Mouse (Mus musculus): ENCODE measurements around the gene Ksr1.
A peak's percentile ranks its signal among the peaks of the same experiment; 100 is the strongest.

Ksr1 gene

GRCm38 (mm10) chr11:79146331-79146767, at the start of gene Ksr1:
Ksr1 (minus strand) TSS chr11:79146407.
- DNase-seq (ENCODE audit: low read depth): peak; percentile 95

GRCm38 (mm10) chr11:79192176-79192575, 46.0 kb upstream of the Ksr1 start:
- peak; percentile 82 for DNase-seq (ENCODE audit: low read depth)

- no peak for DNase-seq (ENCODE audit: low read depth)
These were observed 45.0 kb upstream of the Ksr1 start for GRCm38 (mm10) chr11:79191214-79191613.

- DNase-seq (ENCODE audit: low read depth): no peak
These were observed 44.0 kb upstream of the Ksr1 start for GRCm38 (mm10) chr11:79190257-79190656.

- DNase-seq (ENCODE audit: low read depth): no peak
These were observed 42.0 kb upstream of the Ksr1 start for GRCm38 (mm10) chr11:79188176-79188575.

- no peak for DNase-seq (ENCODE audit: low read depth)
These were observed 41.1 kb upstream of the Ksr1 start for GRCm38 (mm10) chr11:79187291-79187690.

GRCm38 (mm10) chr11:79185683-79186082, 39.5 kb upstream of the Ksr1 start:
- no peak for DNase-seq (ENCODE audit: low read depth)

GRCm38 (mm10) chr11:79184126-79184888, 38.1 kb upstream of the Ksr1 start:
- peak; percentile 21 for DNase-seq (ENCODE audit: low read depth)

GRCm38 (mm10) chr11:79183400-79183799, 37.2 kb upstream of the Ksr1 start:
- DNase-seq (ENCODE audit: low read depth): no peak

- no peak for DNase-seq (ENCODE audit: low read depth)
These were observed 36.7 kb upstream of the Ksr1 start for GRCm38 (mm10) chr11:79182881-79183280.

GRCm38 (mm10) chr11:79181914-79182313, 35.7 kb upstream of the Ksr1 start:
- DNase-seq (ENCODE audit: low read depth): no peak

GRCm38 (mm10) chr11:79176687-79177086, 30.5 kb upstream of the Ksr1 start:
- no peak for DNase-seq (ENCODE audit: low read depth)

- no peak for DNase-seq (ENCODE audit: low read depth)
These were observed 25.8 kb upstream of the Ksr1 start for GRCm38 (mm10) chr11:79172054-79172453.

GRCm38 (mm10) chr11:79166582-79167300, 20.5 kb upstream of the Ksr1 start:
- no peak for DNase-seq (ENCODE audit: low read depth)

- DNase-seq (ENCODE audit: low read depth): no peak
These were observed 15.0 kb upstream of the Ksr1 start for GRCm38 (mm10) chr11:79161077-79161758.

GRCm38 (mm10) chr11:79160127-79160526, 13.9 kb upstream of the Ksr1 start:
- no peak for DNase-seq (ENCODE audit: low read depth)

- DNase-seq (ENCODE audit: low read depth): no peak
These were observed 11.5 kb upstream of the Ksr1 start for GRCm38 (mm10) chr11:79157729-79158128.

- DNase-seq (ENCODE audit: low read depth): no peak
These were observed 9.1 kb upstream of the Ksr1 start for GRCm38 (mm10) chr11:79155348-79155747.

- DNase-seq (ENCODE audit: low read depth): peak; percentile 66
These were observed 6.5 kb upstream of the Ksr1 start for GRCm38 (mm10) chr11:79152696-79153095.

GRCm38 (mm10) chr11:79151874-79152273, 5.7 kb upstream of the Ksr1 start:
- DNase-seq (ENCODE audit: low read depth): no peak

GRCm38 (mm10) chr11:79150301-79150700, 4.1 kb upstream of the Ksr1 start:
- DNase-seq (ENCODE audit: low read depth): no peak

GRCm38 (mm10) chr11:79149295-79149694, 3.1 kb upstream of the Ksr1 start:
- DNase-seq (ENCODE audit: low read depth): no peak

GRCm38 (mm10) chr11:79148783-79149182, 2.6 kb upstream of the Ksr1 start:
- DNase-seq (ENCODE audit: low read depth): no peak

Data from induced T-regulatory cell, adult 2 months (primary cell).